Mouse (Mus musculus) liver, adult 2 months (tissue): Measurements from ENCODE around the gene 1700028K03Rik. TPM values are rescaled to one million over a fixed set of nuclear protein-coding genes. Genes with fewer than 3 reads are reported as not detected.

Source experiments
- DNase-seq: peaks from one replicate; pipeline ENCODE4 v3.0.0-alpha.2; 2011; ENCODE audit warnings: low read depth, low spot score; ENCODE audit errors: extremely low read depth
- H3K27ac ChIP-seq: fragments of 200-500 bp; replicated peaks from 2 replicates; pipeline ENCODE4 v1.5.1; 2012; ENCODE audit warnings: low read depth, mild to moderate bottlenecking, control low read depth, inconsistent platforms, low read length; ENCODE audit not compliant: insufficient read depth
- H3K27me3 ChIP-seq: fragments of 200-500 bp; 2 replicates; pipeline ENCODE4 v1.6.1; 2012; ENCODE audit warnings: mild to moderate bottlenecking, moderate library complexity, low read length, inconsistent platforms; ENCODE audit not compliant: control insufficient read depth, insufficient read depth
- H3K36me3 ChIP-seq: fragments of 200-500 bp; 2 replicates; pipeline ENCODE4 v1.6.1; 2012; ENCODE audit warnings: low read length, inconsistent platforms; ENCODE audit not compliant: control insufficient read depth, insufficient read depth
- H3K4me1 ChIP-seq: fragments of 200-500 bp; 2 replicates; pipeline ENCODE4 v1.6.1; 2011; ENCODE audit warnings: low read length; ENCODE audit not compliant: control insufficient read depth, insufficient read depth
- H3K4me3 ChIP-seq: fragments of 200-500 bp; 2 replicates; pipeline ENCODE4 v1.5.1; 2011; ENCODE audit warnings: low read depth, mild to moderate bottlenecking, control low read depth, low read length, moderate library complexity; ENCODE audit not compliant: insufficient read depth
- H3K79me2 ChIP-seq: fragments of 200-500 bp; 2 replicates; pipeline ENCODE4 v1.6.1; 2012; ENCODE audit warnings: inconsistent platforms, mild to moderate bottlenecking, low read length, moderate library complexity; ENCODE audit not compliant: control insufficient read depth, insufficient read depth
- H3K9ac ChIP-seq: fragments of 200-500 bp; 2 replicates; pipeline ENCODE4 v1.6.1; 2012; ENCODE audit warnings: low read depth, mild to moderate bottlenecking, control low read depth, inconsistent platforms, low read length
- CTCF ChIP-seq: fragments of 200-500 bp; IDR thresholded peaks from 2 replicates; pipeline ENCODE4 v1.5.1; 2011; ENCODE audit warnings: low read depth, low read length, control low read depth
- POLR2A ChIP-seq: fragments of 200-500 bp; IDR thresholded peaks from 2 replicates; pipeline ENCODE4 v1.6.1; 2011; ENCODE audit warnings: low read length, control low read depth; ENCODE audit not compliant: insufficient read depth; ENCODE audit errors: extremely low read depth
- WGBS: fragments of 180-500 bp; shearing (Covaris S2); methylation state at CpG from one replicate; pipeline ENCODE4 v1.1.7; 2018; 5-methylcytosine and 5-hydroxymethylcytosine counted together
- polyA plus RNA-seq: library from polyadenylated mRNA; depleted of rRNA; stranded (reverse); fragments of >200 nt; gene quantifications from 2 replicates; pipeline ENCODE4 v1.2.3, GENCODE M21; 2012; rRNA removed
- total RNA-seq: library from RNA; depleted of rRNA; stranded (reverse); fragments of >200 nt; gene quantifications from 2 replicates; pipeline ENCODE4 v1.2.3, GENCODE M21; 2014; rRNA removed

Gene 1700028K03Rik
- total RNA-seq (0.07 and 0.18 TPM in 2 replicates), polyA plus RNA-seq (not detected in 2 replicates)

DNA sequence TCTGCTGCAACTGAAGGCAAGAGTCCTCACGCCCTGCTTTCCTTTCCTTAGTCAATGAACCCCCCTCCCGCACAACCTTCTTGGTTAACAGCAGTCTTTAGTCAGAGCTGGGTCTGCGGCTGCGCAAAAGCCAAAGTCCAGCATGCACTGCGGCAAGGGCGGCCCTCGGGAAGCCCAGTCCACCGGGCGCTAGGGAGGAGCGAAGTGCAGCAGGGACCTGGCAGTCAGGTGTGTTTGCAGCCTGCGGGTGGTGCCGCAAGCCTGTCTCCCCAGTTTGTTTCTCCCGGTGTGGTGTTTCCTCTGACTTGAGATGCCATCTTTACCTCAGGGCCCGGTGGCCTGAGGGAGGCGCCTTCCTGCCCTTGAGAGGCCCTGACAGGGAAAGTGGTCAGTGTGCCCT, at the start of gene 1700028K03Rik:
1700028K03Rik (plus strand) TSS at position 129 of the 400 bp plus-strand sequence.
- Histone ChIP-seq H3K27ac (no peak within 1 kb of the TSS), H3K79me2 (no peaks in the 10 kb centered on the region), H3K9ac (0 out of 2 replicates have a peak within 1 kb of the TSS, but pooled peaks have one; percentile 46), H3K36me3 (no peaks in the 10 kb centered on the region), H3K27me3 (no peaks in the 10 kb centered on the region), H3K4me3 (peak within 1 kb of the TSS; percentile 43; the same call in 1 of the 2 replicates), H3K4me1 (no peaks in the 10 kb centered on the region)
- DNase-seq: peak; percentile 50
- no peak for TF ChIP-seq CTCF
- no peak for TF ChIP-seq POLR2A
- WGBS: 56% methylated on average over 15 of the region's 15 CpGs

GRCm38 (mm10) chr5:107488996-107489395, 45.5 kb upstream of the 1700028K03Rik start:
- Histone ChIP-seq H3K79me2 (no peaks in the 10 kb centered on the region), H3K4me3 (no peak overlapping the region), H3K36me3 (peaks cover 2% of the 10 kb centered on the region; the same call in 1 of the 2 replicates), H3K9ac (no peak overlapping the region), H3K4me1 (no peaks in the 10 kb centered on the region), H3K27me3 (no peaks in the 10 kb centered on the region), H3K27ac (no peak overlapping the region)
- no peak for DNase-seq
- WGBS: 85% methylated on average over 4 of the region's 4 CpGs
- no peak for TF ChIP-seq CTCF
- TF ChIP-seq POLR2A: no peak

DNA sequence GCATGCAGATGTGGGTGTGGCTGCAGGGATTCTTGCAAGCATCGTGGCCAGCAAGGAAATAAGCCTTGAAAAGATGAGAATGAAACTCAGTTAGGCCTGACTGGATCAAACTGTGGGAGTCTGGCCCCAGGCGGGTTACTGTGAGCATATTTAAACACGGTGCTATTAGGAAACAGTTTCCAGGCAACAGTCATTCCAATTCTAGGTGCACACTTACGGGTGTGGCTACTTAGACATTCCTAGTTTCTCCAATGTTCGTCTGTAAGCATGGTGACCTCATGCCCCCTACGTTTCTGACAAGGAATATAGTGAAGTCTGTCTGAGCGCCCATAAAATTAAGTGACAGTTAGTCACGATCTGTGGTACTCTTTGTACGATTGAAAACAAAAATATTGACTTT, 43.5 kb upstream of the 1700028K03Rik start:
- Histone ChIP-seq H3K36me3 (peaks cover 2% of the 10 kb centered on the region; the same call in 1 of the 2 replicates), H3K27ac (no peak overlapping the region), H3K27me3 (no peaks in the 10 kb centered on the region), H3K4me1 (no peaks in the 10 kb centered on the region), H3K9ac (no peak overlapping the region), H3K79me2 (no peaks in the 10 kb centered on the region), H3K4me3 (no peak overlapping the region)
- WGBS: 91% methylated on average over 9 of the region's 9 CpGs
- TF ChIP-seq CTCF: no peak
- no peak for TF ChIP-seq POLR2A
- DNase-seq: no peak

GRCm38 (mm10) chr5:107492471-107492870, 42.0 kb upstream of the 1700028K03Rik start:
- H3K9ac ChIP-seq: no peak overlapping the region
- H3K27me3 ChIP-seq: no peaks in the 10 kb centered on the region
- H3K27ac ChIP-seq: no peak overlapping the region
- no peak overlapping the region for H3K4me3 ChIP-seq
- WGBS: 96% methylated on average over 2 of the region's 2 CpGs
- H3K4me1 ChIP-seq: no peaks in the 10 kb centered on the region
- no peak for TF ChIP-seq POLR2A
- no peak for TF ChIP-seq CTCF
- H3K36me3 ChIP-seq: peaks cover 2% of the 10 kb centered on the region; the same call in 1 of the 2 replicates
- DNase-seq: no peak
- H3K79me2 ChIP-seq: no peaks in the 10 kb centered on the region

GRCm38 (mm10) chr5:107494759-107495158, 39.8 kb upstream of the 1700028K03Rik start:
- H3K4me1 ChIP-seq: no peaks in the 10 kb centered on the region
- no peak overlapping the region for H3K27ac ChIP-seq
- H3K4me3 ChIP-seq: no peak overlapping the region
- no peaks in the 10 kb centered on the region for H3K79me2 ChIP-seq
- TF ChIP-seq POLR2A (no peak), CTCF (no peak)
- H3K27me3 ChIP-seq: no peaks in the 10 kb centered on the region
- H3K9ac ChIP-seq: no peak overlapping the region
- H3K36me3 ChIP-seq: peaks cover 2% of the 10 kb centered on the region; the same call in 1 of the 2 replicates
- 97% methylated on average over 5 of the region's 5 CpGs for WGBS
- no peak for DNase-seq

DNA sequence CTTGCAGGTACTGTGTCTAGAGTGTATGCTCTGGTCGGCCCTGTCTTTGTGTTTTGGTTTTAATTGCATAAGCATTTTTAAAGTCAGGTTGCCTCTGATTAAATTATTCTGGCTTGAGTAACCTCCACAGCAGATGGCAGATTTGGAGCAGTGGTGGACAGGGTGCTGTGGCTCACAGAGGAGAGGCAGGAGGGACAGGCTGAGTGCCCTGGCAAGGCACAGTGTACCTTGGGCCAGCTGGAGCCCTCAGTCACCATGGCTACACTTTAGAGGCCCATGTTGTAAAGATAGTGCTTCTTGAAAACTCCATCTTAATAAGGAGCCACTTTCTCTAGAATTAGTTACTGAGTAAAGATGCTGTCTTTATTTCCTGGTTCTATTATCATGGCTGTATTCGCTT, 38.5 kb upstream of the 1700028K03Rik start:
- Histone ChIP-seq H3K27ac (no peak overlapping the region), H3K4me1 (no peaks in the 10 kb centered on the region), H3K9ac (no peak overlapping the region), H3K79me2 (no peaks in the 10 kb centered on the region), H3K36me3 (peaks cover 2% of the 10 kb centered on the region; the same call in 1 of the 2 replicates), H3K27me3 (no peaks in the 10 kb centered on the region), H3K4me3 (no peak overlapping the region)
- no peak for DNase-seq
- 93% methylated on average over 2 of the region's 2 CpGs for WGBS
- TF ChIP-seq POLR2A (no peak), CTCF (no peak)
